28 mouse cellular contexts compared by ENCODE assay signal in the genomic region with DNA sequence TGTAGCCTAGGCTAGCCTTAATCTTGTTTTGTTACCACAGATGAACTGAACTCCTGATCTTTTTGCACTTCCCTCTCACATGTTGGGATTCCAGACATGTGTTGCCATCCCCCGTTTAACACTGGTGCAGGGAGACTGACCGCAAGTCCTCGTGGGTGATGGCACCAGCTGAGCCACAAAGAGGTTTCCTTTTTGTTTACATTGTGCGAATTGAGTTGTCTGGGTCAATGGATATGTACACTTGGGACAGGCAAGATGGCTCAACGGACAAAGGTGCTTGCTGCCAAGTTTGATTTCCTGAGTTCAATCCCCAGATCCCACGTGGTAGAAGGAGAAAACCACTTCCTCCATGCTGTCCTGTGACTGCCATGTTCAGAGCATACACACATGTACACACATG.
"Had no signal": no experiment of that assay in that cellular context is flagged by ENCODE, and none has a peak within 500 bp of the region (broad histone marks: within the 10 kb centered on the region; RNA-seq: fewer than 3 reads in every experiment).

No protein-coding gene starts in this region.

- H3K27ac ChIP-seq: embryonic facial prominence, embryonic 10.5 days; embryonic facial prominence, embryonic 12.5 days; embryonic facial prominence, embryonic 13.5 days; embryonic facial prominence, embryonic 15.5 days; forebrain, embryonic 10.5 days; forebrain, embryonic 12.5 days; forebrain, embryonic 13.5 days; forebrain, embryonic 15.5 days; gastrocnemius, adult 2 months; heart, adult 2 months had no signal

- H3K4me3 ChIP-seq: embryonic facial prominence, embryonic 10.5 days; embryonic facial prominence, embryonic 12.5 days; embryonic facial prominence, embryonic 13.5 days; embryonic facial prominence, embryonic 15.5 days; erythroblast, embryonic 14.5 days; forebrain, embryonic 10.5 days; forebrain, embryonic 12.5 days; forebrain, embryonic 13.5 days; forebrain, embryonic 15.5 days; gastrocnemius, adult 2 months; heart, adult 2 months had no signal

- H3K36me3 ChIP-seq: embryonic facial prominence, embryonic 10.5 days; embryonic facial prominence, embryonic 12.5 days; embryonic facial prominence, embryonic 13.5 days; embryonic facial prominence, embryonic 15.5 days; forebrain, embryonic 10.5 days; forebrain, embryonic 12.5 days; forebrain, embryonic 15.5 days had no signal

- H3K9me3 ChIP-seq: embryonic facial prominence, embryonic 10.5 days; embryonic facial prominence, embryonic 12.5 days; embryonic facial prominence, embryonic 13.5 days; embryonic facial prominence, embryonic 15.5 days; forebrain, embryonic 10.5 days; forebrain, embryonic 13.5 days; forebrain, embryonic 15.5 days had no signal

- ATAC-seq: forebrain, embryonic 13.5 days; forebrain, embryonic 14.5 days; forebrain, embryonic 15.5 days; forebrain, embryonic 16.5 days; forebrain, postnatal 0 days had no signal

- DNase-seq: cerebellum, adult 2 months; cerebellum, adult 8-10 months; cerebellum, adult 9-10 months; cerebellum, adult 9-11 months; cerebellum, postnatal 10 days; cerebellum, postnatal 14 days; cerebellum, postnatal 25 days; cerebellum, postnatal 36 days; embryo, embryonic 11 days; forebrain, postnatal 0 days; gastrocnemius, adult 2 months; gastrocnemius, postnatal 10 days; gastrocnemius, postnatal 14 days; gastrocnemius, postnatal 25 days; gastrocnemius, postnatal 36 days; heart, adult 18-20 months; heart, adult 2 months had no signal

- H3K9ac ChIP-seq: embryonic facial prominence, embryonic 12.5 days; embryonic facial prominence, embryonic 13.5 days; embryonic facial prominence, embryonic 15.5 days; forebrain, embryonic 12.5 days; forebrain, embryonic 13.5 days; forebrain, embryonic 15.5 days; forebrain, postnatal 0 days had no signal

- H3K27me3 ChIP-seq: embryonic facial prominence, embryonic 12.5 days; embryonic facial prominence, embryonic 13.5 days; embryonic facial prominence, embryonic 15.5 days; forebrain, embryonic 12.5 days; forebrain, embryonic 13.5 days; forebrain, embryonic 15.5 days had no signal

- H3K4me1 ChIP-seq: embryonic facial prominence, embryonic 12.5 days; embryonic facial prominence, embryonic 13.5 days; embryonic facial prominence, embryonic 15.5 days; forebrain, embryonic 12.5 days had no signal

- H3K4me2 ChIP-seq: embryonic facial prominence, embryonic 12.5 days; embryonic facial prominence, embryonic 13.5 days; embryonic facial prominence, embryonic 15.5 days; forebrain, embryonic 12.5 days; forebrain, embryonic 13.5 days; forebrain, embryonic 15.5 days had no signal
